Mouse (Mus musculus) myocyte (in vitro differentiated cells): ENCODE results near the gene Ddost.

Experiments
- CEBPB ChIP-seq: IDR thresholded peaks from 2 replicates; pipeline ENCODE4 v1.6.1; 2011; ENCODE audit warnings: mild to moderate bottlenecking, moderate library complexity; ENCODE audit not compliant: poor library complexity, insufficient read depth, severe bottlenecking
- E2F4 ChIP-seq: IDR thresholded peaks from one replicate; pipeline ENCODE4 v1.6.1; 2011; ENCODE audit warnings: mild to moderate bottlenecking, control low read depth, moderate library complexity; ENCODE audit not compliant: insufficient read depth
- MAX ChIP-seq: IDR thresholded peaks from one replicate; pipeline ENCODE4 v1.6.1; 2011; ENCODE audit warnings: low read depth, mild to moderate bottlenecking, control low read depth
- MYOG ChIP-seq, 3 experiments: IDR thresholded peaks; one replicate each; pipeline ENCODE4 v1.6.1; 2011; ENCODE audit warnings: control low read depth in 2 of 3, low read depth in 2 of 3, mild to moderate bottlenecking in 2 of 3; ENCODE audit not compliant: insufficient read length in 2 of 3, control insufficient read depth in 1 of 3, insufficient read depth in 1 of 3
- POLR2A ChIP-seq: IDR thresholded peaks from one replicate; pipeline ENCODE4 v1.6.1; 2011; ENCODE audit warnings: low read depth, mild to moderate bottlenecking, control low read depth, moderate library complexity; ENCODE audit not compliant: insufficient read length
- POLR2AphosphoS2 ChIP-seq: IDR thresholded peaks from one replicate; pipeline ENCODE4 v1.6.1; 2011; ENCODE audit warnings: low read depth, control low read depth; ENCODE audit not compliant: insufficient read length
- REST ChIP-seq: IDR thresholded peaks from one replicate; pipeline ENCODE4 v1.6.1; 2011; ENCODE audit warnings: mild to moderate bottlenecking, control low read depth, moderate library complexity; ENCODE audit not compliant: insufficient read depth, insufficient read length
- SRF ChIP-seq: IDR thresholded peaks from one replicate; pipeline ENCODE4 v1.6.1; 2011; ENCODE audit warnings: low read depth; ENCODE audit not compliant: control insufficient read depth, insufficient read length
- TCF12 ChIP-seq: IDR thresholded peaks from one replicate; pipeline ENCODE4 v1.6.1; 2011; ENCODE audit warnings: mild to moderate bottlenecking, control low read depth; ENCODE audit not compliant: poor library complexity, insufficient read depth, severe bottlenecking
- TCF3 ChIP-seq: IDR thresholded peaks from one replicate; pipeline ENCODE4 v1.6.1; 2011; ENCODE audit warnings: low read depth, control low read depth; ENCODE audit not compliant: insufficient read length
- USF1 ChIP-seq: IDR thresholded peaks from one replicate; pipeline ENCODE4 v1.6.1; 2011; ENCODE audit warnings: low read depth, mild to moderate bottlenecking, control low read depth, moderate library complexity

DNA sequence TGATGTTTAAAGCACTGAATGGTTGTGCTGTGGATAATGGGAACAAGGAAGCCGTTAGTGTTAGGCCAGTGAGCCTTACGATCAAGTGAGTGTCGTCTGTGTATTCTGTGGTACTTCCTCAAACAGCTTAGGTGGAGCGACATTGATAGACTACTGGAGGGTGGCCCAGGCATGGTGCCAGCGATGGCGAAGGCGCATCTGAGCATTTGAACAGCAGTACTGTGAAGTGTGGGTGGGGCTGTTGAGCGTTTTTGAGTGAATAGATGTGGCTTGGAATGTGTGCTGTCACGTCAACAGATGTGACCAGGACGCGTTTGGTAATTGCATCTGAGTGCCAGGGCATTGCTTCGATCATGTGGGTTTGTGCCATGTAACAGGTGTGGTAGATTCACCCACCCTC, 3.2 kb downstream of the Ddost start:
- TF ChIP-seq USF1 = no peak
- TF ChIP-seq E2F4 = no peak
- no peak for TF ChIP-seq POLR2A
- TF ChIP-seq MAX = no peak
- no peak for TF ChIP-seq POLR2AphosphoS2
- no peak for TF ChIP-seq TCF12
- TF ChIP-seq MYOG (IDR thresholded peaks at IDR 0.05; ENCODE audit: control insufficient read depth in 1 of 3, insufficient read depth in 1 of 3, insufficient read length in 2 of 3, low read depth in 2 of 3) = no peak
- no peak for TF ChIP-seq TCF3
- TF ChIP-seq CEBPB = no peak
- TF ChIP-seq SRF = no peak
- no peak for TF ChIP-seq REST
